10 mouse cellular contexts compared by ENCODE assay signal in the genomic region with DNA sequence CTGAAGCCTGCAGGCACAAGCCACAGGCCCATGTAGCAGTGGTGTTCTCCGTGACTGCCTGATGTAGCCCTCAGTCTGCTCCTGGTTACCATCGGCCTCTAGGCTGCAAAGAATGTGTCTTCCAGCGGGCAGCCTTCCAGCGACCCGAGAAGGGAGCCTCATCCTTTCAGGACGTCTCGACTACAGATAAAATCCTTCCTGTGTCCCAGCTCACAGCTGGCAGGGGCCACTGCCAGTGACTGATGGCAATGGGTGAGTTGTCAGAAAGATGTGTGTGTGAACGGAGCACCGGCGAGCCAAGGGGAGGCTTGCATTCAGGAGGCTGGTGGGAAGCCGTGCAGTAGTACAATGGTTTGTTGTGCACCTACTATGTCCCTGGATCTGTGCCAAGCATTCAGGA.
DNase-seq lines count a peak whose midpoint lies in the region; ATAC-seq lines count a peak whose summit lies in the region.
"Had no signal": no experiment of that assay in that cellular context is flagged by ENCODE, and none has a peak within 500 bp of the region (broad histone marks: within the 10 kb centered on the region; RNA-seq: fewer than 3 reads in every experiment).

No protein-coding gene starts in this region.

- no peak overlapping the region for H3K4me3 ChIP-seq in forebrain, embryonic 15.5 days
- no peak overlapping the region for H3K4me3 ChIP-seq in forebrain, embryonic 12.5 days (replicated peaks)
- no peak overlapping the region for H3K4me3 ChIP-seq in midbrain, embryonic 14.5 days (replicated peaks; ENCODE audit: low read depth, low read length)
- H3K4me3 ChIP-seq: stomach, embryonic 15.5 days had no signal

- intact Hi-C loops in left cerebral cortex, postnatal 14 days (cut with DNase I): no loop called here

- ATAC-seq in forebrain, embryonic 15.5 days (replicated peaks): 0 out of 2 replicates have a peak, but pooled peaks have one; percentile 26
- ATAC-seq in forebrain, embryonic 12.5 days (ENCODE audit: low FRiP score): no peak; the same call in 1 of the 2 replicates
- ATAC-seq in midbrain, embryonic 14.5 days (ENCODE audit: low FRiP score, low TSS enrichment): no peak

- no peak overlapping the region for H3K4me2 ChIP-seq in forebrain, embryonic 15.5 days (replicated peaks)
- H3K4me2 ChIP-seq in forebrain, embryonic 12.5 days: no peak overlapping the region
- H3K4me2 ChIP-seq in midbrain, embryonic 14.5 days (ENCODE audit: low read length): no peak overlapping the region
- H3K4me2 ChIP-seq: stomach, embryonic 15.5 days had no signal

- no peak overlapping the region for H3K9ac ChIP-seq in forebrain, embryonic 15.5 days (replicated peaks)
- no peak overlapping the region for H3K9ac ChIP-seq in forebrain, embryonic 12.5 days
- H3K9ac ChIP-seq in midbrain, embryonic 14.5 days (replicated peaks; ENCODE audit: low read length): no peak overlapping the region
- H3K9ac ChIP-seq: stomach, embryonic 15.5 days had no signal

- no peaks in the 10 kb centered on the region for H3K27me3 ChIP-seq in forebrain, embryonic 15.5 days
- no peaks in the 10 kb centered on the region for H3K27me3 ChIP-seq in forebrain, embryonic 12.5 days
- no peaks in the 10 kb centered on the region for H3K27me3 ChIP-seq in midbrain, embryonic 14.5 days (ENCODE audit: control insufficient read depth, insufficient read depth, low read length)
- H3K27me3 ChIP-seq: stomach, embryonic 15.5 days had no signal

- H3K27ac ChIP-seq in forebrain, embryonic 15.5 days (replicated peaks): no peak overlapping the region
- H3K27ac ChIP-seq in forebrain, embryonic 12.5 days: no peak overlapping the region
- no peak overlapping the region for H3K27ac ChIP-seq in midbrain, embryonic 14.5 days (replicated peaks; ENCODE audit: low read depth, low read length)
- H3K27ac ChIP-seq: stomach, embryonic 15.5 days had no signal

- DNase-seq in left cerebral cortex, postnatal 14 days (ENCODE audit: low spot score in 2 of 2): peak; percentile 17 to 36
- DNase-seq in left cerebral cortex, adult 8-10 months (ENCODE audit: low spot score in 2 of 2): no peak
- peak; percentile 54 for DNase-seq in kidney, adult 9 months
- DNase-seq in midbrain, embryonic 14.5 days: peak; percentile 40
- DNase-seq in B cell, adult 2 months: no peak
- no peak for DNase-seq in gastrocnemius, adult 18-20 months (ENCODE audit: low spot score)
- DNase-seq: gastrocnemius, postnatal 36 days had no signal

- WGBS in forebrain, embryonic 15.5 days: 60% methylated on average over 11 of the region's 11 CpGs
- 81% methylated on average over 11 of the region's 11 CpGs for WGBS in forebrain, embryonic 12.5 days
- 60% methylated on average over 11 of the region's 11 CpGs for WGBS in midbrain, embryonic 14.5 days

- no peaks in the 10 kb centered on the region for H3K36me3 ChIP-seq in forebrain, embryonic 15.5 days
- H3K36me3 ChIP-seq in forebrain, embryonic 12.5 days (replicated peaks): no peaks in the 10 kb centered on the region
- no peaks in the 10 kb centered on the region for H3K36me3 ChIP-seq in midbrain, embryonic 14.5 days (ENCODE audit: control insufficient read depth, insufficient read depth, low read length)
- H3K36me3 ChIP-seq: stomach, embryonic 15.5 days had no signal

- no peaks in the 10 kb centered on the region for H3K4me1 ChIP-seq in forebrain, embryonic 15.5 days
- H3K4me1 ChIP-seq in forebrain, embryonic 12.5 days: no peaks in the 10 kb centered on the region
- no peaks in the 10 kb centered on the region for H3K4me1 ChIP-seq in midbrain, embryonic 14.5 days (ENCODE audit: control insufficient read depth, insufficient read depth, low read length)
- H3K4me1 ChIP-seq: stomach, embryonic 15.5 days had no signal

- no peaks in the 10 kb centered on the region for H3K9me3 ChIP-seq in forebrain, embryonic 15.5 days
- no peaks in the 10 kb centered on the region for H3K9me3 ChIP-seq in forebrain, embryonic 12.5 days
- H3K9me3 ChIP-seq in midbrain, embryonic 14.5 days (ENCODE audit: control insufficient read depth, low read length): no peaks in the 10 kb centered on the region
- H3K9me3 ChIP-seq: stomach, embryonic 15.5 days had no signal

Comparison
In these comparisons a context has a peak if more than half of its experiments do, and no peak if none do; other contexts are left out.
1. DNase-seq: peak in left cerebral cortex, postnatal 14 days (2 of 2), kidney, adult 9 months (single experiment) and midbrain, embryonic 14.5 days (single experiment); none in left cerebral cortex, adult 8-10 months (0 of 2), B cell, adult 2 months (0 of 2) and gastrocnemius, adult 18-20 months (single experiment).